Mouse (Mus musculus) Muller cell, postnatal 12 days (primary cell): Measurements from ENCODE around the gene Ttc7b.

ENCODE experiments used
- DNase-seq: peaks from one replicate; pipeline ENCODE4 v3.0.0-alpha.2; 2015; ENCODE audit errors: inconsistent ontology term

Gene Ttc7b

DNA sequence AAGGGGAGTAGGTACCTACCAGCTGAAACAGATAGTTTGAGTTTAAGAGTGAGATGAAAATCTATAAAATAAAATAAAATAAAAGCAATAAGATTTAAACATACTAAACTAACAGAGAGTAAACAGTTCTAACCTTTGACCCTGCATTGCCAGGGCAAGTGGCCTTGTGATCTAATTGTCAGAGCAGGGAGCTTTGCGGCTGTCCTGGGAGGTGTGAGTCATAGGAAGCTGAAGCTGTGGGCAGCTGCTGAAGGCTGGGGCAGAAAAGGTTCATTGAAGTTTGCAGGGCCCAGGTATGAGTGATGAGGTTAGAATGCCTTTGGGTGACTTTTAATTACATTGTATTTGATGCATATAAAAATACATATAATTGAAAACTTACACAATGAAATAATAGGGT is 5.3 kb upstream of the Ttc7b start:
- DNase-seq: no peak

DNA sequence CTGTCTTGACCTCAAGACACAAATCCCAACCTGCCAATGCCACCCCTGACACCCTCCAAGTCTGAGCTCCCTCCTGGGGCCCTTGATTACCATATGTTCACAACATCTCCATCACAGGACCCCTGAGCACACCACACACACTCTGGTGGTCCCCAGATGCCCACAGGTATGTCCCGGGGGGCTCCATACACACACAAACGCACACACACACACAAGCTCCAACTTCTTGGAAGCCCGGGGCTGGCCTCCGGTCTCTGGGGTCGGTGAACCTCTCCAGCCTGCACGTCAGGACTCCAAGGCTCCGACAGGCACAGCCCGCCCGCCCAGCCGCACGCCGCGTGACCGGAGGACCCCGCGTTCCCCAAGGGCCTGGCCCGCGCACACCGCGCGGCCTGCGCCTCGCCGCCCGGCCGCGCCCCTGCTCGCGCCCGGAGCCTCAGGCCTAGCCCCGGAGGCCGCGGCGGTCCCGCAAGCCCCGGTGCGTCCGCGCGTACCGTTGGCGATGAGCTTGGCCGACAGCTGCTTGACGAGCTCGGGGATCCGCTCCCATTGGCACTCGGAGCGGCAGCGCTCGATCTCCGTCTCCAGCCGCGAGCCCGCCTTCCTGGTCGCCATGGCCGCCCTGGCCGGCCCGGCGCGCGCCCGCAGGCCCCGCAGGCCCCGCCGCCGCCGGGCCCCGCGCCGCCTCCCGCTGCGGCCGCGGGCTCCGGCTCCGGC is 391 bp downstream of the Ttc7b start:
- DNase-seq: peak; percentile 55

DNA sequence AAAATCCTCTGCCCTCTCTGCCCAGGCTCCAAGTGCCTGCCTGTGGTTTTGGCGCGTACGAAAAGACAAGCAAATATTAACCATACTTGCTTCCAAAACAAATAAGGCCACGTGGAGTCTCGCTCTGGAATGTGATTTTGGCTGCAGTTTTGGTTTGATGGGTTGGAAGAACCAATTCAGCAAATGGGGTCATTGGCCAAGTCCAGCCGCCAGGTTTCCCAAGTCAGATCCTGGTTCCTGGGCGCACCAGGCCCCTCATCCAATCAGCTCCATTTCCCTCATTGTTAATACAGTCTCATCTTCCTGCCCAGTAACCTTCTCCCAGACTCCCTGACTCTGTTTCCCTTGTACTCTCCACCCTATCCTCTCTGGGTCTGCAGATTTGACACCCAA is 946 bp downstream of the Ttc7b start:
- peak; percentile 90 for DNase-seq

DNA sequence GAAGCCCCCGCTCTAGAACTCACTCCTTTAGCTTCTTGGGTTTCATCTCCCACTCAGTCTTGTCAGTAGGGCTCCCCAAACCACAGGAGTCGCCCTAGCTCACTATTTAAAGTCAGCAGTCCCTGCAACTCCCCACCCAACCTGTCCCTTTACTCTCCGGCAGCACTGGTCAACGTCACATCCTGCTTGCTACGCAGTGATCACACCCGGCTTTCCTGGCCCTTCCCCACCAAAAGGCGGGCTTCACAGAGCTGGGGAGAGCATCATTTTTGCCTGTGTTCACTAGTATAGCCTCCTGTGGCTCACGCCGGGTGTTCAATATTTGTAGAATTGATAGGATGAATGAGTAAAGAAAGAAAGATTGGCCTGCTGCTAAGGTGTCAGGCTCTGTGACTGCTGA is 3.3 kb downstream of the Ttc7b start:
- DNase-seq: no peak

DNA sequence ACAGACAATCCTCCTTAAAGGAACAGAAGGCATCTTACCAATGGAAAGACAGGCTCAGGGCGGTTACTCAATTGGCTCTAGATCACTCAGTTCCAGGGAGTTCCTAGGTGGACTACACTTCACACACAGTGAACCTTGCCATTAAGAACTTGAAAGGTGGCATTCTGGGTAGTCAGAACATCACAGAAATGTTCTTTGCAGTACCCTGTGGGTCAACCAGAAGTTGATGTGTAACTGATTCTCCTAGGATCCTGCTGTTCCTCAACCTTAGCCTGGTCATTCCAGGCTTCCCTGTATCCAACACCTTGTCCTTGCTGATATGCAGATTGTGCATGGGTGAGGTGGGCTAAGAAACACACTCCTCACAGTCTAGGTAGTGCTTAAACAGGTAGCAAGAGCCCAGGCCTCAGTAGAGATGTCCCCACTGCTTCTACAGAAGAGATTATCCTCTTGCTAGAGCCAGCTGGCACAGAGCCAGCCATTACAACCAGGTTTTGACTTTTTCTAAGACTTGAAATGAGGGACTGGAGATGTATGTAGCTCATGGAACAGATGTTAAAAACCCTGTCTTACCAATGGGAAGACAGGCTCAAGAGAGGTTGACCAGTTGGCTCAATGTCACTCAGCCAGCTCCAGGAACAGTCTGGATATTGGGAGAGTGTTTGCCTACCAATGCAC is 4.3 kb downstream of the Ttc7b start:
- DNase-seq: no peak

DNA sequence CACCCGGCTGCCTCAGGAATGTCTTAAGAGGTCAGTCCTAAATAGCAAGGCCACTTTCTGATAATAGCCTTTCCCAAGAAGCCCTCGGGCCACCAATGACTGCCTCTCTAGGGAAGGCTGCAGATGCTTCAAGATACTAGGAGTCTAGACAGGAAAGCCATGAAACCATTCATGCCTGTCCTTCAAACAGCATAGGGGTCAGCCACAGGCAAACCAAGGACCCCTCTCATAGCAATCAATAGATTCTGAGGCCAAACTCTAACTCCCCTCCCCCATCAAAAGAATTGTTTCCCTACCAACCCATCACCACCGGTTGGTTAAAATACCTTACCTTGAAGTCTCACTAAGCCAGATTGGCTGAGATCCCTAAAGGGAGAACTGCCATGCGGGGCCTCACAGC is 5.1 kb downstream of the Ttc7b start:
- DNase-seq: no peak

DNA sequence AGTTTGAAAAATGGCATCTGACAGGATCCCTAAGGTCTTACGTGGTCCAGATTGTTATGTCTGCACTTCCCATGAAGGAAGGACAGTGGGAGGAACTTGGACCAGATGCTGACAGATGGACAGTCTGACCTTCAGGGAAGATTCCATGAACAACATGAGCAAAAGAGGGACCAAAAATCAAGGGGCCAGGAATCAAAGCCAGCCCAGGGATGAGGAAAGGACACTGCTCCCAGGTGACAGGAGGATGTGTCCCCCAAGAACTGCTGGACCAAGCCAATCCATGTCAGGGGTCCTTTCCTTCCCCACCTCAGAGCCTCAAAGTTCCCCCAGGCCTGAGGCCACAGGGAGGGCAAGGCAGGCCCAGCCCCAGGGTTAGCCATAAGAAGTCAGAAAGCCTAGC is 6.0 kb downstream of the Ttc7b start:
- no peak for DNase-seq

DNA sequence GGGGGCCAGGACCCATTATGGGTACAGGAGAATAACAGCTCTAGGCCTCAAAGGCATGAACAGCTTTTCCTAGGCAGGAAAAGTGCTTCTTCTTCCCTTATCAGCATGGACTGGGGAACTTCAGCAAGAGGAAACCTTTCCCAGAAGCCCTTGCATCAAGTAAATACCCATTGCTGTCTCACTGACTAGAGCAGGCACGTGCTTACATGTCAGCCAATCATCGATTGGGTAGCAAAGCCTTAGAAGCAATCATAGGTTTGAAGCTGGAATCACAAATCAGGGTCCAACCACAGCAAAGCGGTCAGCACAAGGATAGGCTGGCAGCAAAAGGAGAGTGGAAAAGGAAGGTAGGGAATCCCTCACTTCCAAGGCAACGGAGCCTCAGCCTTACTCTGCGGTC is 7.5 kb downstream of the Ttc7b start:
- no peak for DNase-seq

DNA sequence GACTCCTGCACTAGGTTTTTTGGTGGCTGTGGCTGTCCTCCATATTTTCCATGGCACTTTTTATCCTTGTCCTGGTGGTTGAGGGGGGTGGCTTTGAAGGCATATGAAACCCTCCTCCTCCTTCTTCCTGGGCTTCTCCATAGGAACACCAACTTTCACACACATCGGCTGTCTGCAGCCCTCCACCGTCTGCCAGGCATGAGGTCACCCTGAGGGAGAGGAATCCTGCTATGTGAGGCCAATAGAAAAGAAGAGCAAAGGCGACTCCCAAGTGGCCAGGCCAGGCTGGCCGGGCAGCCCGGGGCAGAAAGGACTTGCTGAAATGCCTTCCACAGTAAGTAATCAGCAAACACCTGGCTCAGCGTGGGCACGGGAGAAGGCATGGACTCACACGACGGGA is 8.0 kb downstream of the Ttc7b start:
- no peak for DNase-seq

DNA sequence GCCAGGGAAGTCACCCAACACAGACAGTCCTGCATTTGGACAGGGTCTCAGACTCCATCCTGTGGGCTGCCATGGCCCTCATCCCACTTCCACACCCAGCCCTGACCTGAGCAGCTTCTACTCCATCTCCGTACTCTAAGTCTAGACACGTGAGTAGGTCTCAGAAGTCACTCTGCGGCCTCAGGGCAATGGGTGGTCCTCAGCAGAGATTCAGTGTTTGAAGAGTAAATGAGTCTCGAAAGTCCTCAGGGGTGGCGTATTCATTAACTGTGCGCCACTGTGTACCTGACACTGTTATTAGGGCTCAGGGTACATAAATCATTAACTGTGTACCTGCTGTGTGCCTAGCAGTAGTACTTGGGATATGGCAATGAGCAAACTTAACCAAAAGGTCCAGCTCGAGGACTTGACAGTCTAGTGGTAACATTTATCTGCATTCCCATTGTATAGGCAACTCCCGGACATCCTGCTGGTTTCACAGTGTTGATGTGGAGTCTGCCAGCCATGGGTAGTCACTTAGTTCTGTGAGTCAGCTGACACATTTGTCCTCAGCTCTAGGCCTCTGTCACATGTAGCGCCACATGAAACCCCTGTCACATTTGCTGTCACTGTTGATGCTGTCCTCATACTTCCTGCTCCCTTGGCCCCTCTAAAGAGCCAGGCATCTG is 10.9 kb downstream of the Ttc7b start:
- DNase-seq: no peak

DNA sequence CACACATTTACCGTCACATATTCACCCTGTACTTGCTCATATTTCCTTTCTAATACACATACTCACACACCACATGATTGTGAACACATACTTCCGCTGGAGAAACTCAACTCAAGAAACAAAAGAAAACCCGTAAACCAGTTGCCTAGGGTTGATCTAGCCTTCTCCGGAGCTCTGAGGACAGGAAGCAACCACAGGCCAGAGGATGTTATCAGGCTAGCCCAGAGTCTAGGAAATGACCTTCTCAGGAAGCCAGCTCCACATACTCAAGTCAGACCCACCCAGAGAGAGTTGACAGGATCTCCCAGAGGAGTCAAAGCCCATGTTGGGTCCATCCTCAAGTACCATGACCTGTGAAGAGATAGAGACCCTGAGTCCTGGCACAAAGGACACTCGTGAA is 12.0 kb downstream of the Ttc7b start:
- DNase-seq: no peak

DNA sequence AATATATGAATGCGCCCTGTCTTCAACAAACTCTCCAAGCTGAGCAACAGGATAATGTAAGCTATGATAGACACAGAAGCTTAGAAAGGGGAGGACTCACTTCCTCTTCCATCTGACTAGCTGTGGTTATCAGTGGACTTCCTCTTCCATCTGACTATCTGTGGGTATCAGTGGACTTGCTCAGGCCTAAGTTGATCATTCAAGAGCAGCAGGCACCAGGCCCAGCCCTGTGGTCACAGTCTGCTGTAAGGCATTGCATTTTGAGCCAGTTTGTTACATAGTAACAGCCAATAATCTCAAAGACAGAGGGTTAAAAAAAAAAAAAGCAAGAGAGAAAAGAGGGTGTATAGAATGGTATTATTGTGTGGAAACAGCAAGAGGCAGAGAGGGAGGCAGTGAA is 15.1 kb downstream of the Ttc7b start:
- DNase-seq: no peak

DNA sequence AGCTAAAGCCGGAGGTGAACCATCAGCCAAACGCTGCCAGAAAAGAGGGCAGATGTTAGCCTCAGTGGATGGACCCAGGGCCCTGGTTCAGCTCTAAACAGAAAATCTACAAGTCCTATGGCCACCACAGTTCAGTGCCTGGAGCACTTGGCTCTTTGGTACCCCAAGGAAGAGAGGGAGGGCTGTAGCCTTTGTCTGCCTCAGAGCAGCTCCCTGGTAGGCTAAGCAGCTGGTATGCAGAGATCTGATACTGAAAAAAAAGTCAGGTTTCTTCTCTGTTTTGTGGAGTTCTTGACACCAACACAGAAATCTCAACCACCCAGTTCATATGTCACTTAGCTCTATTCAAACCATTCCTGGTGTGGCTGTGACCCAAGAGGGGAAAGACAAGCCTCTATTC is 16.0 kb downstream of the Ttc7b start:
- no peak for DNase-seq

DNA sequence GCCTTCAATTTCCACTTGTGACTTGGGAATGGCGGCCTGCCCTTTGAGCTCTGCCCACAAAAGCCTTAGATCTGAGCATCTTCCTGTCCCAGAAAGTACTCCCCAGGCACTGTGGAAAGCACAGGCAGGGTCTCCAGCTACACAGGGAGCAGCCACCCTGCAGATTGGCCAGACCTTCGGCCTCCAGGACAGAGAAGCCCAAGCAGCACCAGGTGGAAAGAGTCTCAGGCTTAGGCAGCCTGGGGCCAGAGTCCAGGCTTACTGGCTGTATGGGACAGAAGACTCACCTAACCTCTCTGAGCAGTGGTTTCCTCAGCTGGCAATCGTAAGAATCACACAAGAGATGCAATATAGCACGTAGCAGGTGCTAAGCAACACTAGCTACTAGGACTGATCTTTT is 17.0 kb downstream of the Ttc7b start:
- no peak for DNase-seq

DNA sequence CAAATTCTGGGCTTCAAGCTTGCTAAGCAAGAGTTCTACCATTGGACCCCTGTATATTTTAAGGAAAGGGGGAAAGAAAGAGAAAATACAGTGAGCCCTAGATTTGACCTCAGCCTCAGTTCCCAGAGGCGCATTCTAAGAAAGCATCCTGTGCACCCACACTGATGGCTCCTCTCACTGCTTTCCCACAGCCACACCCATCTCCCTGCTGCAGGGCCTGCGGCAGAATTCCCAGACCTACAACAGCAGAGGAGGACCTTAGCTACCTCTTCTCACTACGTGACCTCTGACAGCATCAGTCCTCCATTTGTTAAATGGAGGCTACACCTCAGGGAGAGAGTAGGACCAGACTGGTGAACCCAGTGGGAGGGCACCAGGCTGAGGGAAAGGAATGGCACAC is 18.1 kb downstream of the Ttc7b start:
- DNase-seq: no peak

DNA sequence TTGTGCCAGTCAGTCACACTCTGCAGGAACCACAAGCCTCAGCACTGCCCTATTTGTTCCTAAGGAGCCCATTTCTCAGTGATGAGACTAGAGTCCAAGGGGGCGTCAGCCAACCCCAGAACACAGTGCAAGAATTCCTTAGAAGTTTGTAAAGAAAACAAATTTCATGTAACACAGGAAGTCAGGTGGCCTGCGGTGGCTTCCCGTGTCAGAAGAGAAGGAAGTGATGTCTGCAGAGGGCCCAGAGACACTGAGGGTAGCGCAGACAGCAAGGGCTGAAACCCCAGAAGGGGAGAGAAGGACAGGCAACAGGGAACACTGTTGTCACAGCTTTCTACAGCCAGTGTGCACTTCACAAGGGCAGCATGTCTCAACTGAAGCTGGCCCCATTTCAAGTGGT is 19.4 kb downstream of the Ttc7b start:
- no peak for DNase-seq

DNA sequence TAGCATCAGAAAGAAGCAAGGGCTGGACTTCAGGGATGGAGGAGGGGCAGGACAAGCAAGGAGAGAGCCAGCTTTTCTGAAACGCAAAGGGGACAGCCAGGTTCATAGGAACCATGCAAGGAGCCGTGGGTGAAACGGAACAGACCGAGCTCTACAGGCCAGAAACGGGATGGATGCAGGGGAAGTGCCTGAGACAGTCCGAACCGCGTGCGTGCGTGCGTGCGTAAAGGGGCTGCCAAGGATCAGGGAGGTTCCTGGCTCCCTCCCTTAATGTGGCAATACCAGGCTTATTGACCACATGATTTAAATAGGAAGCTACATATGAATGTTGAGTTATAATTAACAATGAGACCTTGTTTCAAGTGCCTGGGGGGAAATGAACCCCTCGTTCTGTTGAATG is 21.2 kb downstream of the Ttc7b start:
- DNase-seq: no peak

DNA sequence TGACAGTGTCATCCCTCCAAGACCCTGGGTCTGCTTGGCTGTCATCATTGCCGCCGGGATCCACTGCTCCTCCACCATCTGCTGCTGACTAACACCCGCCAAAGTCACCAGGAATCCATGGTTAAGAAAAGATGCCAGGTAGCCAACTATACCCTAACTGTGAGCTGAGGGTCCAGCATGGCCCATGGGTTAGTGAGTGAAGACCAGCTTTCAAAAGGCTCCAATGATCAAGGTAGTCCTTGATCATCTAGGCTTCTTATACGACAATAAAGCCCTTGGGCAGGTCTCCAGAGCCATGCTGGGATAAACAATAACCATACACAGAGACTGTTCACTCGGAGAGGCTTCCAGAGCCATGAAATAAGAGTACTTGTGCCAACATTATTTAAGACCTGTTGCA is 22.6 kb downstream of the Ttc7b start:
- DNase-seq: no peak

DNA sequence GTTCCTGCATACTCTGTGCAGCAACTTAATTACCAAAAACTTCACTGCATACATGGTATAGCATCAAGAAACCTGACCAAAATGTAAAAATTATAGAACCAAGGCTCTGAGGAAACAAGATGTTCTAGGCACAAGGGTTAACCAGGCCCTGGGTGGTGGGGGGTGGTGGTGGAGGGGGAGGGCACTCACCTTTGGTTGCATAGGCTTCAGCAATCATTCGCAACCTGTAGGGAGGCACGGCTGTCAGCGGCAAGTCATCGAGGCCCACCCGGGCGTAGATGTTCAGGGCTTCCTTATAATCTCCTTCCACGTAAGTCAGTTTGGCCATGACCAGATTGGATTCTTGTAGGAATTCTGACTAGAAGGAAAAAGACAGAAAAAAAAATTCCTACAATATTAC is 25.5 kb downstream of the Ttc7b start:
- no peak for DNase-seq

DNA sequence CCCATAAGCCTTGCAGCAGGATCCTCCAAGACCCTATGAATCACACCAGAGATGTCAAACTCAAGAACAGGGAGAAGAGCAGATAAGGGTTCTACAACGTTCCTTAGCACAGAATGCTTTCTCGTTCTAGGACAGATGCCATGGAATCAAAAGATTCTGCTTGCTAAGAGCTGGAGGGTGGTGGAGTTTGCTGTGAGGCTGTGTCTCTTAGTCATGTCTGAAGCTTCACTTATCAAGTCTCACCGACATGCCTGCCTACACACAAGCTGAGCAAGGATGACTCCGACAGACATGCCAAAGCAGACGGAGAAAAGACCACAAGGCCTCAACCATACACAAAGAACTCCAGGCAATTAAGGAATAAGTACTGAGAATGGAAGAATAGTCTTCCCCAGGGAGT is 27.4 kb downstream of the Ttc7b start:
- no peak for DNase-seq

DNA sequence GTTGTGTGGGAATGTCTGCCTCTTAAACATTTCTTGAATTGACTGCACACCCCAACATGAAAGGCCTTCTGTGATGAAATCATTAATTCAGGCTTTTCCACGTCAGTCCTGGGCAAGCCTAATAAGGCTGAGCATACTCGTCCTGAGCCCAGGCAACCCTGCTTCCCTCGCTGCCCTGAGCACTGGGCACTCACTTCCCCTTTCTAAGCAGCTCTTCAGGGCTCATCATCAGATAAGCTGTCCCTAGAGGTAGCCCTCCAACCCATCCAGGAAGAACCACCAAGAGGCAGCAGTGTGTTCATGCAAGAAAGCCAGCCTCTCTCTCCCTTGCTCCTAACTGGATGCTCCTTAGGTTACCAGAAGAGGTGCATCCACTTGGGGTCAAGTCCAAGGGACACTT is 27.9 kb downstream of the Ttc7b start:
- DNase-seq: no peak

DNA sequence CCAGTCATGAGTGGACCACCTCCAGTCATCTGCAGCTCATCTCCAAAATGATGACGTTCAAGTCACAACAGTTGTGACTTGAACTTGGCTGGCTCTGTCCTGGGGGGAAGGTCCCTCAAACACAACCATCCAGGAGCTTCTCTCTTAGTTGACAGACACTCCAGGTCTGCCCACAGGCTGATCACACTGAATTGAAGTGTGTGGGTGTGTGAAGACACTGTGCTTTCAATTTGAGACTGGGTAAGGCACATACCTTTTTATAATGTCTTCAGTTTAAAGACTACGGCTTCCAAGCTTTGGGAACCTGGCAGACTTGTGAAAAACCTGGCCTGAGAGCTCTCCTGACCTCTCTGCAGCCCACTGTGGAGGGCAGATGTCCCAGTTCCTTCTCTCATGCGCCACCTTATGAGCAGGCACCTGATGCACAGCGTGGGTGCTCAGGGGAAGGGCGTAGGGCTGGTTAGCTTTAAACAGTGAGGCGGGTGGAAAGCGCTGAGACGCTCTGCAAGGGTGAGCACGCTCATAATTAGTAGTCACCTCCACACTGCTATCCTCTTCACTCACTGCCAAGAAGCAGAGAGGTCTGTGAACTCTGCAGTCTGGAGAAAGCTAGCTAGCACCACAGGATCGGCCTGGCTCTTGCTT is 28.5 kb downstream of the Ttc7b start:
- DNase-seq: no peak

DNA sequence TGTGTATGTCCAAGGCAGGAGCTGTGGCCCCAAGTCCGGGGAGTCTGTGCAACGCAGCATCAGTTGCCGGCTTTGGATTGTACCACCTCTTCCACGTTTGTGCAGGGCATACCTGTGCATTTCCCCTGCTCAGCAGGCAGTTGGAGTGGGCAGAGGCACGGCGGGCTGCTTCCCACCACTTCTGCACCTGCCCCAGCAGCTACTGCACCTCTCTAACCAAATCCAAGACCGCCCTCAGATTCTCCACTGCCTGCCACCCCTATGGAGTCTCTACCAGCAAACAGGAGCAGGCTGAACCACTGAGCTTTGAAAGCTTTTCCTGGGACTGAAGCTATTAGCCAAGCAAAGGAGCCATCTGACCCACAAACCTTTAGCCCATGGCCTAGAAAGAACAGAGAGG is 30.8 kb downstream of the Ttc7b start:
- DNase-seq: no peak
